Mouse (Mus musculus) cerebellum, adult 2 months (tissue): ENCODE measurements at regions not wholly inside any gene's neighbourhood (a gene's known extent, or its start where the extent isn't known, plus 50 kb on each side); places are given as distances from the start of the nearest gene placed in this dataset.

ENCODE experiments used
- CTCF ChIP-seq: fragments of 200-500 bp; IDR thresholded peaks from 2 replicates; pipeline ENCODE4 v1.5.1; 2011; ENCODE audit warnings: low read depth, mild to moderate bottlenecking, control low read depth, low read length, moderate library complexity, borderline replicate concordance; ENCODE audit not compliant: insufficient read depth
- POLR2A ChIP-seq: fragments of 200-500 bp; IDR thresholded peaks from 2 replicates; pipeline ENCODE4 v1.6.1; 2011; ENCODE audit warnings: low read length, control low read depth, borderline replicate concordance; ENCODE audit not compliant: insufficient read depth

DNA sequence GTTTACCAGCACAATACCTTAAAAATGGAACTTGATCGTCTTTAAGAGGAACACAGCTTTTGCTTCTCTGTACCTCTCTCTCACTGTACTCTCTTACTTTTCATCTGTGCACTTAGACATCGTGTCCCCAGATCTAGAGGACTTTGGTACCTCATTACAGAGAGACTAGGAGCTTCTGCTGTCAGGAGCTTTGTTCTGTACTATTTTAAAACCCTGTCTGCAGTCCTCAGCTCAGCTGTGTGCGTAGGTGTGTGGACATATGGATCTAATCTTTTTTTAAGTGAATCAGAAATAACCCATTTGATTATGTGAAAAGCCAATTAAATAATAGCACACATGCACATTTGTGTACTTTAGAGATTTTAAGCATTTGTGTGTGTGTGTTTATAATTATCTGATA is 189.4 kb downstream of the Plod2 start:
- no peak for TF ChIP-seq CTCF
- TF ChIP-seq POLR2A, result no peak
